Mouse (Mus musculus) right cerebral cortex, postnatal 4 days (tissue): Measurements from ENCODE around the gene Nwd2.

Source experiments
- DNase-seq: peaks from one replicate; pipeline ENCODE4 v3.0.0-alpha.2; 2022

Nwd2 gene

GRCm38 (mm10) chr5:63765886-63766285, 117.0 kb downstream of the Nwd2 start:
- peak; percentile 35 for DNase-seq

DNA sequence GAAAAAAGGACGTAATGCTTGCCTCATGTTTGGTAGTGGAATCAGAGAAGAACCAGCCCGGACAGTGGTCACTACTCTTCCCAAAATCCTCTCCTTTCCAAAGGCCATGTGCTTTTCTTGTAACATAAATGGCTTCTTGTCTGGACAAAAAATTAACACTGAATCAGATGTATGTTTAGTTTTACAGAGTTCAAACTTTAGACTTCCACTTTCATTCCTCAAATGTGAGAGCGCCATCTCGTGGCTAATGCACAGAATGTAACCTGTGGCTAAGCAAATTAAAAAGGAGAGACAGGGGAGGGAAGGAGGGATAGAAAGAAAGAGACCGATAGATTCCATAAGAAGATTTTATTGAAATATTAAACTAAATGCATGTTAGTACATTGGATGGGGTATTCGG, 117.8 kb downstream of the Nwd2 start:
- DNase-seq = peak; percentile 81

GRCm38 (mm10) chr5:63767464-63767863, 118.6 kb downstream of the Nwd2 start:
- no peak for DNase-seq

GRCm38 (mm10) chr5:63768220-63768619, 119.3 kb downstream of the Nwd2 start:
- DNase-seq = no peak

- DNase-seq = no peak
Measured at GRCm38 (mm10) chr5:63772971-63773370, 124.1 kb downstream of the Nwd2 start.

DNA sequence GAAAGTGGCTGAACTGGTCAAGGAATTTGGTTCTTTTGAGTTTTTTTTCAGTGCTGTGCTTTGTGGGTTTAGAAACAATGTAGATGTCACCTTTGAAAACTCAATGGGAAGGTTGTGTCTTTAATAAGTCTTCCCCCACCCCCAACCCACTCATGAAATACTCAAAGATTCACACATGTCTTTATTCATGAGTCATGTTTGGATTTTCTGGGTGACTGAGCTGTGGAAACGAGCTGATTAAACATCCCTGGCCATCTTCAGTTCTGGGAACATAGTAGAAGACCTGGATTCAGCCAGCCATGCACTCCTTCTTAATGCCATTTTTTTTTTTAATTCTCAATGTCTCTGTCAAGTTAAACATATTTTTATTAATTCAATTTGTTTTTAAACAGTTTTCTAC, 124.7 kb downstream of the Nwd2 start:
- DNase-seq = no peak

DNA sequence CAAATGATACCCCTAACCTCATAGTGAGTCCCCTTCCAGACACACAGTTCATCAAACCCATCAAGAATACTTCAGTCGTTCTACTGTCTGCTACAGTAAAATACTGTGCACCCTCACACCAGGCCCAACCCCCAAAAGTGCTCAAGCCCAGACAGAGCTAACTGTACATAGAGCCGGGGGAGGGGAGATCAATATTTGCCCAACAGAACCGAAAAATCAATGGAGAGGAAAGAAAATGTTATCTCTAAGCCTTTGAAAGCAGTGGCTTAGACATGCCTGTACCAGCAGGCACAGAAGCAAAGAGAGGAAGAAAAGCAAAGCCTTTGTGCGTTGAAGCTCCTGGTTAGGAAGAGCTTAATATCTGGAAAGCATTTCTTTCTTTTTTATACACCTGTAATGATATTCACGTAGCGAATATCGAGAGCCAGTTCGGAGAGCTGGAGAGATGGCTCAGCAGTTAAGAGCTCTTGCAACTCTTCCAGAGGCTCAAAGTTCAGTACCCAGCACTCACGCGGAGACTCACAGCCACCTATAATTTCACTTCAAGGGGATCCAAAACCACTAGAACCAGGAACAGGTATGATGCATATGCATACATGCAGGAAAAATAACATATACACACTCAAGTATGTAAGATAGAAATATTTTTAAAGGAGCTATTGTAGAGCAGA, 139.4 kb downstream of the Nwd2 start:
- no peak for DNase-seq

GRCm38 (mm10) chr5:63811819-63812508, 163.1 kb downstream of the Nwd2 start, which contains the start of gene 0610040J01Rik:
Gene 0610040J01Rik (plus strand): TSS chr5:63812363.
- peak; percentile 51 for DNase-seq

DNA sequence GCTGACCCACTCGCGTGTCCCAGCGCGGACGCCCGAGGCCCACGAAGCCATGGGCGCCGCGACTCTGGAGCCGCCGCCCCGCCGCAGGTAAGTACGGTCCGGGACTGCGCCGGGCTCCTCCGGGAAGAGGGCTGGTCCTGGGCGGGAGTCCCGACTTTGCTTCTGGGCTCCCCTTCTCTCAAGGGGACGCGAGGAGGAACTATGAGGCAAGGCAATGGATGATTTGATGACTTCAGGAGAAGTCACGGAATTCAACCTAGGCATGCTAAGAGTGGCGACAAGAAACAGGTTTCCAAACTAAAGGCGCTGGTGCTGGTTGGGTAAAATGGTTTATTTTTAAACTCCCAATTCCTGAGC, 163.6 kb downstream of the Nwd2 start:
- DNase-seq = no peak

DNA sequence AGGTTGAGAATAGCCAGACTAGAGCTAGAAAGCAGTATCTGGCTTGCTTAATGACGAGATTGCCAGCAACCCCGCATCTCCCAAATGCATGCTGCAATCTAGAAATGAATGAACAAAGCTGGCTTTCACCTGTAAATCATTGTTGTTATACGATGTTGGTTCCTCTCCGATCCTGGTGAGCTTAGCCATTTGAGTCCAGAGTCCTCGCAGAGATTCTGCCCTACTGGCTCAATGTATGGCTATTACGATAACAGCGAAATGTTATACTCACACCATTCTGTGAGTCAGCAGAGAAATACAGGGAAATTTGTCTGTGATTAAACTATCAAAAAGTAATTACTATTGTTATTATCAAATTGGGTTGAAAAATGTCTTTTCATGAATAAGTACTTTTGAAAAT, 167.7 kb downstream of the Nwd2 start:
- DNase-seq = no peak

DNA sequence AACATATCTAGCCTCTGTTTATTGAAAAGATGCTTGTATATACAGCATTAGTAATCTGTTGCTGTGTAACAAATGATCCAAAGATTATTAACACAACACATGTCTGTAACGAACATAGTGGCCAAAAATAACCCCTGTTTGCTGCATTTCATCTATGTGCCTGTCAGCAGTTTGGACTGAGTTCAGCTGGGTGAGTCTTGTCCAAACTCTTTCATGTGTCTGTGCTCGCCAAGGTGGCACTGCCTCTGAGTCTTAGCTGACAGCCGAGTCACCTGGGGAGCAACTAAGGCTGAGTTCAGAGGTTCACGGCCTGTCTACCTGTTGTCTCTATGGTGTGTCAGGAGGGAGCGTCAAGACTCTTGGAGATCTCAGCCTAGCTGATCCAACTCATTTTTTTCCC, 168.4 kb downstream of the Nwd2 start:
- no peak for DNase-seq

DNA sequence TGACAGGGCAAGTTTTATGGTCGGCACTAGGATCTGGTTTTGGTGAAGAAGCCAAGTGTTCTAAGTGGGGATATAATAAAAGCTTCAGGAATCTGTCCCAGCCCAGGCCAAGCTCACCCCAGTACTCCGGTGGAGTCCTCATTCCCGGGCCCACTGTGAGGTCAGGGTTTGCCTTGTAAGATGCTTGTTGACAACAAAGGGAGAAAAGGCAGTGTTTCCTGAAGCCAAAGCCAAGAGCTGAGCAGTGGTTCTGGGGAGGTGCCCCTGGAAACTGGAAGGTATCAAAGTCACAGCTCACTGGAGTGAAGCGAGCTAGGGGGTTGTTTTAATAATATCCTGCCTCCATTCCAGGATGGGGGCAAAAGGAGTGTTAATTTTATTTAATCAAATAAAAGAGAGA, 170.1 kb downstream of the Nwd2 start:
- no peak for DNase-seq

DNA sequence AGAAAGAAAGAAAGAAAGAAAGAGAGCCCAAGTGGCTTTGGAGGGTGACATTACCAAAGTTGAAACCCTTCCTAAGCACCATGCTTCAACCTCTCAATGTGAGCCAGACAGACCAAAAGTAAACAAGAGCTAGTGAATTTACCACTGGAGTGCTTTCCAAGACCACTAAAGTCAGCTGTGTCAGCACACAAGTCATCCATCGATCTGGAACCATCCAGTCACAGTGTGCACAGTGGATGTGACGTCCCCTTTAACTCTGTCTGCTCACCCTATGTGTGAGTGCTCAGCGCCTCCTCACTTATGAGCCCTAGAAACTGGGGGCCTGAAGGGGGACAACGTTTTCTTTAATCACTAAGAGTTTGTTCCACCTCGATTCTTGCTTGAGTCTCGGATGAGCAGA, 170.6 kb downstream of the Nwd2 start:
- no peak for DNase-seq

DNA sequence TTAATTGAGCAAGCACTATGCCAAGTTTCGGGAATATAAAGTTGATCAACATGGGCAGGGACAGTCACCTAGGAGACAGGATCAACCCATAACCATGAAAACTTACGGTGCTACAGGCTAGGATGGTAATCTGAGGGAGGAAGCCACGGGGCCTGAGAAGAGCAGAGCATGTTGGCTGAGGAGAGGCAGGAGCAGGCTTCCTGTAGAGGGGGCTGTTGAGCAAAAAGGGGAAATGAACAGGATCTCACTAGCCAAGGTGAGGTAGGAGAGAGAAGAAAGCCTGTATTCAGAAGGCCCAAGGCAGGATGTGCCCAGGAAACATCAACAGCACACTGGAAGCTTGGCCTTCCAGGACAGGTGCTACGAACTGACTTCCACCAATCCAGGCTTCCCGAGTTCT, 172.3 kb downstream of the Nwd2 start:
- no peak for DNase-seq

- DNase-seq = no peak
Measured at GRCm38 (mm10) chr5:63821860-63822259, 173.0 kb downstream of the Nwd2 start.

- no peak for DNase-seq
Measured at GRCm38 (mm10) chr5:63823362-63824332, 174.7 kb downstream of the Nwd2 start.

DNA sequence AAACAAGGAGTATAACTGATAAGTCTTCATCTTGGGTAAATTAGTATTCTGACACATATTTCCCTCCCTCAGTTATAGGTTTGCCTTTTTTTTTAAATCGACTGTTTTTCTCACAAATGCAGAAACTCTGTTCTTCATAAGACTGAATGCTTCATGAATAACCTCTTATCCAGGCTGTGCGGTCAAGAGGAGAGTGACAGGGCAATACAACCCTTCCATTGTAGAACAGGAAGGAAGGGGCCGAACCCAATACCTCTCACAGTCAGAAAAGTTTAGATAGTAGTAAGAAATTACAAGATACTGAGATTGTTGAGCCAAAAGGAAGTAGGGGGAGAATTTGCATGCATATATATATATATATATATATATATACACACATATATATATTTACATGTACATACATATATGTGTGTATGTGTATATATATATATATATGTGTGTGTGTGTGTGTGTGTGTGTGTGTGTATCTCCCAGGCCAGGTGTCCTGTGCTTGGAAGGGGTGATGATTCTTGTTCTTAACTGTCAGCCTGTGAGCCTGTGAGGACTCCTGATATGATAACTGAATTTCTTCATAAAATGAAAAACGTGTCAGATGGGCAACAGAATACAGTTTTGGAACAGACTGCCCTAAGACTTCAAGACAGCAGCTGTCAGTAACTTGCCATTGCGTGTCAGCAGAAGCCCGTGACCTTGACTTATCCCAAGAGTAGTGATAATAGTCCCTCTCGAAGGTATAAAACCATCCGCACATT, 175.9 kb downstream of the Nwd2 start:
- DNase-seq = no peak

DNA sequence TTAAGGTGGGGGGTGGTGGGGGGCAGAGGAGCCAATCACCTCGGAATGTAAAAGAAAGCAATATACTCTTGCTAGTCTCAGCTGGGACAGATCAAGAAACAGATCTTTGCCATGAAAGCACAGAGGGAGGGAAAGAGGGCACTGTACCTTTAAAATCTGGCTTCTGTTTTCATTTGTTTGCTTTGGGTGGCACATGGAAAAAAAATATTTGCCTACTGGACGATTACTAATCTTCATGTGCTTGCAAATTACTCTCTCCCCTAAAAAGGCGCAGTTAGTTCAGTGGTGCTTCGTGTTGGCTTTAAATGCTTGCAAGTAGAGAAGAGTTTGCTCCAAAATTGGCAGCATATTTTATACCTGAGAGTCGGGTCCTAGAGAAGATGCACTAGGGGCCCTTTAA, 177.0 kb downstream of the Nwd2 start:
- DNase-seq = no peak

GRCm38 (mm10) chr5:63827006-63827405, 178.1 kb downstream of the Nwd2 start:
- DNase-seq = no peak

GRCm38 (mm10) chr5:63827415-63828053, 178.6 kb downstream of the Nwd2 start:
- DNase-seq = no peak

DNA sequence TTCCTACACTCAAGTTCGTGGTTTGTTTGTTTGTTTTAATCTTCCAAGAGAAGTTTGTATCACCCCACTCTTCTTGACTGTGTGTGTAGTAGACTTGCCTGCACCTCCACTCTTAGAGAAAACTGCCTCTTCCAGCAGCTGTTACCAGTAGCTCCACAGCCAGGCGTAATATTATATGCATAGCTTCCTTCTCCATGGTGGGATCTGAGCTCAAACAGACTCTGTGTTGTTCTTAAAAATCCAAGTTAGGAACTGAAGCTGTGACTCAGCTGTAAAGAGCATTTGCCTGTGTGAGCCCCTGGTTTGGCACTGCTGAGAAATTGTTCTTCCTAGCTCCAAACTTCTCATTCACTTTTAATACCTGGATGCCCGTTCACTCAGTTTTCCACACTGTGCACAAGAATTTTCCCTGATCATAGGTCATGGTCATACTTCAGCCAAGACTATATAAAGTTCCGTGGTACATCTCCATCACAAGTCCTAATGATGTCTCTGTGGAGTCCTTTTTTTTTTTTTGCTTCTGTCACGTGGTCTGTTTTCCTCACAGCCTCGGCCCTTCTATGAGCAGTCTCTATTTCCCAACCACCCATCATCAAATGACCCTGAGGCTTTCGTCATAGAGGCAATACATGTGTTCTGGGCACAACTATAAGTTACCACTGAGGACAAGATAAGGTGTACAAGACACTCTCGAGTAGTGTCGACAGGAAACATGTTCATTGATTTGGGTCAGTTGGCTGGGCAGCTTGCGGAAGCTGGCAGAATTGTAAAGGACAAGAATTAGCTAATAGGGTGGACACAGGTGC, 179.7 kb downstream of the Nwd2 start:
- DNase-seq = no peak
